Mouse (Mus musculus): ENCODE measurements around the gene Rara.

Rara gene

DNA sequence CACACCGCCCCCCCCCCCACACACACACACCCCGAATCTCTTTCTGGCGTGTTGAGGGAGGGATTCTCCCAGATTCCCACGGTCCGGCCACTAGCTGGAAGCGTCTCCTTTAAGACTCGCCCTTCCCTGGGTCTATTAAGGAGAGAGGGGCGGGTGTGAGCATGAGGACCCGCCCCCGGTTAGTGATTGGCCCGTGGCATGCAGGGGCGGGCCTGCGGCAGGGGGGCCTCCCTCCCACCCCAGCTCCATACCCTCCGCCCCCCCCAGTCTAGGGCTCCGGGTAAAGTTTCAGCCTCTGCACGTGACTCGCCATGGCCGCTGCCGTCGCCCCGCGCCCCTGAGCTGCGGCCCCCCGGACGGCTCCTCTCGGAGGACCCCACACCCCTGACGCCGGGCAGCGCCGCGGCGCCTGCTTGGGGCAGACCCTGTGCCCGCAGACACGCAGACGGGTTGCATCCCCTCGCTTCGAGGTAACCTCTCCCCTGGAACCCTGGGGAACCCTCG is 9.8 kb downstream of the Rara start:
- no peak for DNase-seq (ENCODE audit: extremely low spot score, low read depth, low spot score)

DNA sequence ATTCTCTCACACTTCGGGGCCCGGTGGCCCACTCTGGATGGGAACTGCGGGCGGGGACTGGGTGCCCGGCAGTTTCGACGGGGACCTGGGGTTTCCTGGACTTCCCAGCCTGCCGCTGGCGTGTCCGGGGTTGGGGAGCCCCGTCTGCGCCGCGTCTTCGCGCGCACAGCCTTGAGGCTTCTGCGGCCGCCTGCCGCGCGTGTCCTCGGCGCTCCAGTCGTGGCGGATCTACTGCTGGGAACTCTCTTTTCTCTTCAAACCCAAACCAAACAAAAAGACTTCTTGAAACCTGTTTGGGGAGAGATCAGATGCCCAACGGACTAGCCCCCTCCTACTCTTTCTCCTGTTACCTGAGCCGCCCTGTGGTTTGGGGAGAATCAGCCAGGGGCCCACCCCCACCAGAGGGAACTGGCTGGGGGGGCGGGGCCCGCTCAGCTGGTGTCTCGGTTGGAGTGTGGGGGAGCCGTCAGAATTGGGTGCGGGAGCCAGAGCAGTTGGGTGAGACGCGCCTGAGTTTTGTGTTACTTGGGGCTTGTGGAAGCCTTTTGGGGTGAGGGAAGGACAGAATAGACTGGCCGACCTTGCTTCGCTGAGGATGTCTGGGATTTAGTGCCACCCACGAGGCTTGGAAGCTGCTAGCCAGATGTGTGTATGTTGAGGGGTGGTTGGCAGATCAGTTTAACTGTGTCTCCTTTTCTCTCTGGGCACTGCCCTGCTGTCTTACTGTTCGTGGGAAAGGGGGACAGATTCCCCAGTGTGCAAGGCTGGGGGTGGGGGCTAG is 10.5 kb downstream of the Rara start:
- no peak for DNase-seq (ENCODE audit: extremely low spot score, low read depth, low spot score)

DNA sequence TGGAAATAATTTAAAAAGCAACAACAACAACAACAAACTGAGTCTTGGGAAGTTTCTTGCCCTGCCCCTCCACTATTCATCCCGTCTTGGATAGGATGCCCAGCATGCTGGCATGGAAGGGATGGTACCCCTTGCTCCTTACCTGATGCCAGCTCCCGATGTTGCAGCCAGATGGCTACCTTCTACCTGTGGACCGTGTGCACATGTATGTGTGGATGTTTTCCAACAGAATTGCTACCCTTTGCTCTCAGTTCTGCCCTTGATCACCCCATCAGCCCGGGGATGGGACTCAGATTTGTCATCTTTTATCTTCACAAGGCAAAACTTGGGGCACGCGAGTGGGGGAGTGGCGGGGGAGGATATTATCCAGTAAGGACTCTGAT is 11.1 kb downstream of the Rara start:
- DNase-seq (ENCODE audit: extremely low spot score, low read depth, low spot score), result no peak

DNA sequence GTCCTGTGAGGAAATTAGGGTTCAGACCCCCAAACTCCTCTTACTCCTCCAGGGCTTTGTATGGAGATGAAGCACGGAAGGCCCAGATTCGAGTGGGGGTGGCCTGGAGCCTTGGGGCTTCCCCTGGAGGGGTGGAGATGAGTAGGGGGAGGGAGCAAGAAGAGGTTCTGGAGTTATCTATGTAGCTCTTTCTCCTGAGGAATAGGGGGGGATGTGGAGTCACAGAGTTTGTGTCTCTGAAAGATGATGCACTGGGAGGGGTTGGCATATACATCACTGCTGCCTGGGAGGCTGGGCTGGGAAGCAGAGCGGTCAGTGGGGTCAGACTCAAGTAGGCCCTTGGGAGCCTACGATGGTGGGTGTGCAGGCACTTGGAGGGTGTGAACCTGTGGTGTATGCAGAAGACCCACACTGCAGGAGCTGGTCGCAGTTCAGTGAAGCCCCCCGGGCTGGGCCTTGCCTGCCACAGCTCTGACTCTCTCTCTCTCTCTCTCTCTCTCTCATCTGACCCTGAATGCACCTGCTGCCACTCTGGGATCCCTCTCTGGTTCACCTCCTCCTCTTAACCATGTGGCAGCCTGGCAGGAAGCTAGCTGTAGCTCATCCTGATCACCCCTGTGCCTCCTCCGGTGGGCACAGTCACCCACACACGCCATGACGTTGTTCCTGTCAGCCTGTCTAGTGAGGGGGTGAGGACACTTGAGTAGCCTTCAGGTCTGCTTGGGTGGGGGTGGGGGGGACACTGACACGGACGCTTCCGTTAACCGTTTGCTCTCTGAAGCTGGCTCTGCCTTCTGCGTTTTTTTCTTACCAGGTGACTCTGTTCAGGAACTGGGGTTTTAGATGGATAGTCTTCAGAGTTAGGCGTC is 11.7 kb downstream of the Rara start:
- no peak for DNase-seq (ENCODE audit: extremely low spot score, low read depth, low spot score)

DNA sequence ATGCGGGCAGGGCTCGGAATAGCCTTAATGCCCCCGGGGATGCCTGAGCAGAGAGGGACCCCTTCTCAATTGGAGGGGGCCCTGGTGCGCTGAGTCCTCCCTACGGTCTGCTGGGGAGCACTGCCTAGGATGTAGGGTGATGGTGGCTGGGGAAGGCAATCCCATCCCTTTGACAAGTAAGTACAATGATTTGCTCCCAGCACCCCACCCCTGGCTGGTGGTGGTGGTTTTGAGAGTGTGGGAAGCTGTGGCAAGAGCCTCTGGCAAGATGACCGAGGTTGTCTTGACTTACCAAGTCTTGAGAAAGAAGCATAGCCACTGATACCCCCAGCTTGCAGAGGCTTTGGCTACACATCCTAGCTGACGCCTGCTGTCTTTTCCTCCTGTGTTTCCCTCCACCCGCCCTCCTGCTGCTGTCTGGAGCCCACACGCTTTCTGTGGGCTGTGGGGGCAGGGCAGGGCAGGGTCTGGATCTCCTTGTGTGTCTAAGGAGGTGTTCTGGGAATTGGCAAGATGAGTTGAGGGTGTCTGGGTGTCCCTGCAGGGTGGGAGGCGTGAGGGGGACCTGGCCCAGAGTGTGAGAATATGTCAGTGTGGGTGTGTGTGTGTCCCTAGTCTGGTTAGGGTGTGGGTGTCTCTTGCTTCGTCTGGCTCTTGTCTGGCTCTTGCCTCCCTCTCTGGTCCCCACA is 12.5 kb downstream of the Rara start:
- no peak for DNase-seq (ENCODE audit: extremely low spot score, low read depth, low spot score)

DNA sequence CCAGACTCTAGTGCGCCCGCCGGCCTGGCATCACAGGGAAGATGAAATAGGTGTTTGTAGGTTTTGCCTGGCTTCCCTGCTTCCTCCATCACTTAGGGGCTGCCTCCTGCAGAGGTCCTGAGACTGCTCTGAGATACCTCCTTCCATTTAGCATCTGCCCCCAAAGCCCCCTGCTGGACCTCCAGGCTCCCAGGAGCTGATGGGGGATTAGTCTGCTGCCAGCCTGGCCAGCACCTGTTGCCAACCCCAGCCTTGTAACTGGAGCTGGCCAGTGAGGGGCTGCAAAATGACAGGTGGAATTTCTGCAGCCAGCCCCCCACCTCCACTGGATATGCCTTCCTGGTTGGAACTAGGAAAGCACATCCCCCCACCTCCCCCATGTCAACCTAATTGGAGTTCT is 13.2 kb downstream of the Rara start:
- DNase-seq (ENCODE audit: extremely low spot score, low read depth, low spot score), result no peak

DNA sequence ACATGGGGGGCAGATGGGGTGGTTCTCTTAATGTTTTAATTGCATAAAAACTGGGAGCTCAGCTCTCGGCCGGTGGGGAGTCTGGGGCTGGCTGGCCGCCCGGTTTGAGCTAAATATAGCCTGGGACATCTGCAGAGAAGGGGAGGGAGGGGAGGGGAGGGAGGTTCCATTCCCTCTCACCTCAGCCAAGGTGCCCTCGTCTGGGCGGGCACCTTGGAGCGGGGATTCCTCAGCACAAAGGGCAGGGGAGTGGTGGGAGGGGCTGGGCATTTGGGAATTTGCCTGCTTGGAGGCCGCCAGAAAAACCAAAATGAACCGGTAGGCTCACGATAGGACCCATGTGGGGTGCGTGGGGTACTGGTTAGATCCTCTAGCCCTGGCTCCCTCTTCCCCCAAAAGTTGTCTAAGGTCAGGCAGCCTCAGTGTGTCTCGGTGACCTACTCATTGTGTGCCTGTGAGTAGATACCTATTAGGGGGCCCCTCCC is 13.8 kb downstream of the Rara start:
- no peak for DNase-seq (ENCODE audit: extremely low spot score, low read depth, low spot score)

DNA sequence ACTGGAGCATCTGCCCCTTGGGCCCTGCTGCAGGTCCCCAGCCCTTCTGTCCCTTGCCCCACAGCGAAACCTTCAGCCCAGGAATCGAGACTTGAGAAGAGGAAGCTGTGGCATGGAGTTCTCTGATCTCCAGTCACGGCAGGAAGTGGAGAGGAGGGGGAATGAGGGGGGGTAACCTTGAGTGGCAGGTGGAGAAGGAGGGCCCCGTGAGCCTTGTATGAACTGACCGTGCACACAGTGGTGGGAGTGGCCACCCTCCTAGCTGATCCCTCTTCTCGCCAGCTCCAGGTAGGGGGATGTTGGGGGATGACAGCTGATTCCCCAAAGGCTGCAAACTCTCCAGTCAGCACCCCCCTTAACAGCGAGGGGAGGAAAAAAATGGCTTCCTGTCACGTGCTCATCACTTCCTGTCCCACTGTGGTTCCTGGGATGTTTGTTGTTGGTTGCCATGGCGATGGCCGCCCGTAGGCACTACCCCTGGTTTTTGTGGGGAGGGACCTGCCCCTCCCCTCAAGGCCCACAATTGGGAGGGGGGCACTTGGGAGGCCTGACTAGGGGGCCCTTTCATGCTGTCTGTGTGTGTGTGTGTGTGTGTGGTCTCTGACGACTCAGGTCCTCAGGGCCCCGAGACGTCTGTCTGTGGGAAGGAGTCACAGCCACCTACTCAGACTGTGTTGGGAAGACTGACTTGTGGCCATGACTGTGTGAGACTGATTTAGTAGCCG is 14.4 kb downstream of the Rara start:
- DNase-seq (ENCODE audit: extremely low spot score, low read depth, low spot score), result no peak

- DNase-seq (ENCODE audit: extremely low spot score, low read depth, low spot score), result no peak
These were observed 14.9 kb downstream of the Rara start for GRCm38 (mm10) chr11:98942555-98942922.

GRCm38 (mm10) chr11:98942923-98943641 is 15.5 kb downstream of the Rara start:
- no peak for DNase-seq (ENCODE audit: extremely low spot score, low read depth, low spot score)

- no peak for DNase-seq (ENCODE audit: extremely low spot score, low read depth, low spot score)
These were observed 16.3 kb downstream of the Rara start for GRCm38 (mm10) chr11:98943741-98944461.

- no peak for DNase-seq (ENCODE audit: extremely low spot score, low read depth, low spot score)
These were observed 17.4 kb downstream of the Rara start for GRCm38 (mm10) chr11:98944897-98945604.

DNA sequence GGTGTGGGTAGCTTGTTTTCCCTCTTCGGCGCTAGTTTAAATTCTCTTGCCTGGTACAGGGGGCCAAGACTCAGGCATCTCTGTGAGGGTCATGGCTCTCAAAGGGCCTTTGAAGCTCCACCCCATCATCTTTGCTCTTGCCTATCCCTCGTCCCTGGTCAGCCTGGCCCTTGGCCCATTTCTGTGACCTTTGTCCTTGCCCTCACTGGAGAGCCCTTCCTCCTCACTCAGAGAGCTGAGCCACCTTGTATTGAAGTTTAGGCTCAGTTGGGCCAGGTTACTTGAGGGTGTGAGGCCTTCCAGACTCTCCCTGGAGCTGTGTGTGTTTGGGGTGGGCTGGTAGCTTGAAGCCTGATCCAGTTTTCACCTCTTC is 18.0 kb downstream of the Rara start:
- DNase-seq (ENCODE audit: extremely low spot score, low read depth, low spot score), result no peak

DNA sequence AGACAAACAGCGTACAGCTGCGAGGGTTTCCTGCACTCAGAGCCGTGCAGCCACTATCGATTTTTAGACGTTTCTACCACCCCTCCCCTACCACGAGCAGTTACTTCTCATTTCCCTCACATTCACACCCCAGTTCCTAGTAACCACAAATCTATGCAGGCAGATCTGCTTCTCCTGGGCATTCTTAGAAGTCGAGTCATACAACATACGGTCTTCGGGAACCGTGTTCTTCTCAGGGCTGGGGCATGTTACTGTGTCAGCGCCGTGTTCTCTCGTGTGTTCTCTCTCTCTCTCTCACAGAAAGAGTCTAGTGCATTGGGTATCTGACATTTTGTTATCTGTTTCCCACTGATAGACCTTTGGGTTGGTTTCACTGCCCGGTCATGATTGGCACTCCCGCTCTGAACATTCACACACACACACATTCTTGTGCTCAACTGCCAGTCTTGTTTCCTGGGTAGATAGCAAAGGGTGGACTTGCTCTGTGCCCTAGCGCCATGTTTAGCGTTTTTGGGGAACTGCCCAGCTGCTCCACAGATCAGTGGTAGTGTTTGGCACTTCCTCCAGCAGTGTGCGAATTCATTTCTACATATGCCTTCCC is 20.5 kb downstream of the Rara start:
- DNase-seq (ENCODE audit: extremely low spot score, low read depth, low spot score), result no peak

DNA sequence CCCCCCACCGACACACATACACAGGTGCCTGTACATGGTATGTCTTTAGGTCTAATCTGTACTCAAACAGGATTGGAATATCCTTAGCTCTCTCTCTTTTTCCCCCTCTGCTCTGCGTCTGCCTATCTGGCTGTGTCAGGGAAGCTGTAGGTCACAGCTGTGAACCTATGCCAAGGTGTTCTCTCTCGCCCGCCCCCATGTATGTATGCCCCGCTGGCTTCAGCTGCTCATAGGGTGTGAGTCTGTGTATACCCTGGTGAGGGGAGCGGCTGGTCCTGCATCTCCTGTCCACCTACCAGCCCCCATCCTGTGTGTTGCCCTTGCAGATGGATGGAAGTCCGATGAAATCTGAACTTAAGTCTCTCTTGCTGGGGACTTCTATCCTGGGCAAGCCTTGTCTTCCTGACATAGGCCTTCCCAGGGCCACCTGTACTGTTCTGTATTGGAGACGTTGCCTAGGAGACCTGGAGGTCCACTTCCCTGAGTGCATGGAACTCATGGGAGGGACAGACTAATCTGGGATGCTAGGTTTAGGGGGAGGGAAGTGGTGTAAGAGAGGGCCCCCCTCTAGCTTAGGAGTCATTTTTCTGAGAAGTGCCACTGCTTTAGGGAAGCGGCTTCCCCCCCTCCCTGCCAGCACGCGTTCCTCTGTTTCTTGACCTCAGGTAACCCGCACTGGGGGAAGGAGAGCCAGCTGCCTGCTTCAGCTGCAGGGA is 21.8 kb downstream of the Rara start:
- DNase-seq (ENCODE audit: extremely low spot score, low read depth, low spot score), result no peak

DNA sequence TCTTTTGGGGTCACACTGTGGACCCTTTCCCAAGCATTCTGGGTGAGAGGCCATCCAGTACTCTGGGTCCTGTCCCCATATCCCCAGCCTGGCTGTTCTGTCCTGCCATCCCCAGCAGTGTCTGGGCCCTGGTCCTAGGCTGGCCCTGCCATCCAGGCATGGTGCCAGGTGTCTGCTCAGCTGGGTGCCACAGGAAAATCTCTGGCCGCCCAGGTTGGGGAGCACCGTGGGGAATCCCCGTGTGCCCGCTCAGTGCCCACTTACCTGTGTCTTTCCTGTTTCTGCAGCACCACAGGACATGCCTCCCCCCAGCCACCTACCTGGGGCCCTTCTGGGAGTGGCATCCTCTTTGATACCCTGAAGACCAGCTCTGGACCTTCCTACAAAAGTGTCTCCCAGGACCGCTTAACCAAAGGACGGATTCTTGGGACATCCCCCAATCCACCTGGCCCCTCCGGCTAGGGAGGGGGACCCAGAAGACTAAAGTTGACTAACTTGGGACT is 22.4 kb downstream of the Rara start:
- DNase-seq (ENCODE audit: extremely low spot score, low read depth, low spot score), result no peak

DNA sequence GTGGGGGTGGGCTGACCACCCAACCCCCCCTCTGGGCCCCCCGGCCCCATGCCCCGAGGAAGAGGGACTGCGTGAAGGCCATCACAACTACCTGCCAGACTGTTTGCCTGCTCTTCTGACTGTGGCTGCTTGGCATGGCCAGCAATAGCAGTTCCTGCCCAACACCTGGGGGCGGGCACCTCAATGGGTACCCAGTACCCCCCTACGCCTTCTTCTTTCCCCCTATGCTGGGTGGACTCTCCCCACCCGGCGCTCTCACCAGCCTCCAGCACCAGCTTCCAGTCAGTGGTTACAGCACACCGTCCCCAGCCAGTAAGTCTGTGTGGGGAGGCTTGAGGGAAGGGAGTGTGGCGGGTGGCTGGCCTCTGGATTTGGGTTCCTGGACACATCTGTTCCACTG is 22.9 kb downstream of the Rara start:
- DNase-seq (ENCODE audit: extremely low spot score, low read depth, low spot score), result no peak

Data from hindlimb bud, embryonic 11.5 days (tissue).